Mouse (Mus musculus) ES-Bruce4 (cell line): ENCODE measurements around the gene Klhl21. TPM values are rescaled to one million over a fixed set of nuclear protein-coding genes. Genes with fewer than 3 reads are reported as not detected.
A peak's percentile ranks its signal among the peaks of the same experiment; 100 is the strongest.

Experiments
- H3K27ac ChIP-seq: 2 replicates; pipeline ENCODE4 v1.5.1; 2012; ENCODE audit warnings: low read length, inconsistent platforms; ENCODE audit not compliant: insufficient read depth
- H3K27me3 ChIP-seq: 2 replicates; pipeline ENCODE4 v1.6.1; 2012; ENCODE audit warnings: mild to moderate bottlenecking, low read length, inconsistent platforms; ENCODE audit not compliant: control insufficient read depth, poor library complexity, insufficient read depth, severe bottlenecking
- H3K36me3 ChIP-seq: 2 replicates; pipeline ENCODE4 v1.6.1; 2012; ENCODE audit warnings: inconsistent platforms, mild to moderate bottlenecking, low read length, moderate library complexity; ENCODE audit not compliant: control insufficient read depth, poor library complexity, insufficient read depth, severe bottlenecking
- H3K4me1 ChIP-seq: one replicate; pipeline ENCODE4 v1.8.1; 2011; ENCODE audit warnings: low read length; ENCODE audit not compliant: control insufficient read depth, insufficient read depth
- H3K4me3 ChIP-seq: 2 replicates; pipeline ENCODE4 v1.5.1; 2011; ENCODE audit warnings: low read depth, mild to moderate bottlenecking, low read length
- H3K9ac ChIP-seq: 2 replicates; pipeline ENCODE4 v1.6.1; 2012; ENCODE audit warnings: low read depth, mild to moderate bottlenecking, inconsistent platforms; ENCODE audit not compliant: poor library complexity, severe bottlenecking
- H3K9me3 ChIP-seq: replicated peaks from 2 replicates; pipeline ENCODE4 v1.6.1; 2012; ENCODE audit warnings: mild to moderate bottlenecking, low read length, inconsistent platforms; ENCODE audit not compliant: control insufficient read depth, poor library complexity, insufficient read depth, severe bottlenecking
- CTCF ChIP-seq: IDR thresholded peaks from one replicate; pipeline ENCODE4 v1.8.1; 2011; ENCODE audit warnings: low read depth, low read length
- EP300 ChIP-seq: IDR thresholded peaks from 2 replicates; pipeline ENCODE4 v1.6.1; 2011; ENCODE audit warnings: low read depth, low read length; ENCODE audit not compliant: insufficient read depth
- POLR2A ChIP-seq: IDR thresholded peaks from one replicate; pipeline ENCODE4 v1.8.1; 2011; ENCODE audit warnings: low read length; ENCODE audit not compliant: insufficient read depth
- polyA plus RNA-seq: library from polyadenylated mRNA; stranded (reverse); fragments of >200 nt; gene quantifications from 2 replicates; pipeline ENCODE4 v1.2.4, GENCODE M21; 2011; ENCODE audit warnings: low read depth; ENCODE audit not compliant: missing spikeins, insufficient read depth, insufficient read length

Gene Klhl21
- polyA plus RNA-seq, 1 experiment = 24.0 TPM

DNA sequence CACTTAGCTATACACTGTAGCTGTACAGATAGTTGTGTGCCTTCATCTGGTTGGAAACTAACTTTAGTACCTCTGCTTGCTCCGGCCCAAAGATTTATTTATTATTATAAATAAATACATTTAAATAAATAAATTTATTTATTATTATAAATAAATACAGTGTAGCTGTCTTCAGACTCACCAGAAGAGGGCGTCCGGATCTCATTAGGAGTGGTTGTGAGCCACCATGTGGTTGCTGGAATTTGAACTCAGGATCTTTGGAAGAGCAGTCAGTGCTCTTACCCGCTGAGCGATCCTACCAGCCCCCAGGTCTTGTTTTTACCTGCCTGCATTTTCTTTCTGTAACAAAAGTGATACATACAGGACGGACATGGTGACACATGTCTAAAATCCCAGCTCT lies 2.5 kb upstream of the Klhl21 start:
- Histone ChIP-seq H3K9ac (no peak overlapping the region), H3K4me3 (no peak overlapping the region), H3K9me3 (no peaks in the 10 kb centered on the region), H3K27ac (peak overlapping the region; percentile 84), H3K4me1 (no peaks in the 10 kb centered on the region), H3K27me3 (no peaks in the 10 kb centered on the region), H3K36me3 (no peaks in the 10 kb centered on the region)
- no peak for TF ChIP-seq EP300
- no peak for TF ChIP-seq POLR2A
- TF ChIP-seq CTCF = no peak

- no peaks in the 10 kb centered on the region for H3K27me3 ChIP-seq
- H3K27ac ChIP-seq = peak overlapping the region; percentile 84
- H3K9ac ChIP-seq = no peak overlapping the region
- peaks cover 2% of the 10 kb centered on the region; the same call in 1 of the 2 replicates for H3K36me3 ChIP-seq
- H3K4me3 ChIP-seq = no peak overlapping the region
- peak; percentile 98 for TF ChIP-seq EP300
- TF ChIP-seq POLR2A = no peak
- H3K9me3 ChIP-seq = no peaks in the 10 kb centered on the region
- H3K4me1 ChIP-seq = no peaks in the 10 kb centered on the region
Observed at GRCm38 (mm10) chr4:152006812-152007211, 1.8 kb upstream of the Klhl21 start.

DNA sequence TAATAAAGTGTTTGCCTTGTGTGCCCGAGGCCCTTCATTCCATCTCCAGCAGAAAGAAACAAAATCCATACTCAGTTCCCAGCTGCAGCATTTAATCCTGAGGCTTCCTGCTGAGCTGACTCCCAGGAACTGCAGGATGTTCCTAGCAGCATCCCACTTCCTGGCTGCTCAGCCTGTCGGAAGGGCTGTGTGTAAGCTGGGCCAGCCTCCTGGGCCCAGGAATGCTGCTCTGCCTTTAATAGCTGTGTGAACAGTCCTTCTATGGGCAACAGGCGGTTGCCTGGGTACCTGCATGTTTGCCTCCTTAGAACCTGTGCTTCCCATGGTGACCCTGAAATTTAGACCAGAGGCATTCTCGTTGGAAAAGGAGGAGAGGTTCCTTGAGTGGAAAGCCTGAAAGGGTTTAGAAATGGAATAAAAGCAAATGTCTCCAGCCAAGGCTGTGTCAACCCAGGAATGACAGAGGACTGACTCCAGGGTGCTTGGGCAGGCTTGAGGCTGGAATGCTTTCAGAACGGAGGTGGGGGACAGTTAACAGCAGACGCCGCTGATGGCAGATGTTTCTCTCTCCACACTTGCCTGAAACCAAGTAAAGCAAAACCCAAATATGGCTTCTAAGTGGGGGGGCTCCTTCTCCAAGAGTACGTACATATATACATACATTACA lies 989 bp upstream of the Klhl21 start:
- H3K9me3 ChIP-seq = no peaks in the 10 kb centered on the region
- no peaks in the 10 kb centered on the region for H3K4me1 ChIP-seq
- H3K36me3 ChIP-seq = peaks cover 7% of the 10 kb centered on the region
- TF ChIP-seq EP300 (peak; percentile 55; the same call in 1 of the 2 replicates), CTCF (no peak)
- no peaks in the 10 kb centered on the region for H3K27me3 ChIP-seq
- peak overlapping the region; percentile 65 for H3K4me3 ChIP-seq
- H3K9ac ChIP-seq = peak overlapping the region; percentile 69; the same call in 1 of the 2 replicates
- peak overlapping the region; percentile 71 for H3K27ac ChIP-seq

GRCm38 (mm10) chr4:152008148-152008500 lies 479 bp upstream of the Klhl21 start:
- Histone ChIP-seq H3K36me3 (peaks cover 12% of the 10 kb centered on the region), H3K4me1 (no peaks in the 10 kb centered on the region), H3K27ac (no peak overlapping the region), H3K27me3 (no peaks in the 10 kb centered on the region), H3K9me3 (no peaks in the 10 kb centered on the region), H3K4me3 (peak overlapping the region; percentile 65), H3K9ac (peak overlapping the region; percentile 69)
- TF ChIP-seq EP300 (no peak), CTCF (no peak), POLR2A (no peak)

GRCm38 (mm10) chr4:152009076-152010051 lies 761 bp downstream of the Klhl21 start:
- Histone ChIP-seq H3K4me1 (no peaks in the 10 kb centered on the region), H3K36me3 (peaks cover 23% of the 10 kb centered on the region), H3K9ac (peak overlapping the region; percentile 69), H3K27me3 (no peaks in the 10 kb centered on the region), H3K9me3 (no peaks in the 10 kb centered on the region), H3K4me3 (peak overlapping the region; percentile 93), H3K27ac (no peak overlapping the region)
- no peak for TF ChIP-seq CTCF
- no peak for TF ChIP-seq POLR2A
- no peak for TF ChIP-seq EP300
